Mouse (Mus musculus): Measurements from ENCODE around the gene Cox6b1.

DNA sequence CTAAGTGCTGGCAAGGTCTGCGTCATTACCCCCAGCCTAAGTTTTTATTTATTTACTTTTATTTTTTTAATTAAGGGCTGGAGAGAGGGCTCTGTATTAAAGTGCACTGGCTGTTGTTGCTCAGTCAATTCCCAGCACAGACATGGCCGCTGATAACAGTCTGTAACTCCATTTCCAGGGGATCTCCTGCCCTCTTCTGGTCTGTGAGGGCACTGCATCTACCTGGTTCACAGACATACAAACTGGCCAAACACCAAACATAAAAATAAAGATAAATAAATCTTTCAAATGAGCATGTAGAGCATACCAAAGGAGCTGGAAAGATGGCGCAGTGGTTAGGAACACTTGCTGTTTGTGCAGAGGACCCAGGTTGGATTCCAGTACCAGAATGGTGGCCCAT, 6.7 kb downstream of the Cox6b1 start:
- TF ChIP-seq POLR2A (IDR thresholded peaks at IDR 0.05; ENCODE audit: extremely low read depth, insufficient read depth, low read length) (no peak), CTCF (IDR thresholded peaks at IDR 0.05; ENCODE audit: low read depth, low read length) (peak; percentile 62; the same call in 1 of the 2 replicates)

Measured in liver, adult 2 months (tissue).